Mouse (Mus musculus) lung, postnatal 14 days (tissue): ENCODE measurements around the gene Col1a1.

Experiments
- DNase-seq: peaks from one replicate; pipeline ENCODE4 v3.0.0; 2021

Col1a1 gene

GRCm38 (mm10) chr11:94978178-94978915 is 42.3 kb downstream of the Col1a1 start:
- no peak for DNase-seq

GRCm38 (mm10) chr11:94978947-94979346 is 42.9 kb downstream of the Col1a1 start:
- DNase-seq = peak; percentile 98

- no peak for DNase-seq
These were observed 43.6 kb downstream of the Col1a1 start for GRCm38 (mm10) chr11:94979462-94980179.

GRCm38 (mm10) chr11:94985140-94985539 is 49.1 kb downstream of the Col1a1 start:
- DNase-seq = no peak

- no peak for DNase-seq
These were observed 49.8 kb downstream of the Col1a1 start for GRCm38 (mm10) chr11:94985822-94986221.

- DNase-seq = no peak
These were observed 50.4 kb downstream of the Col1a1 start for GRCm38 (mm10) chr11:94986435-94986834.

DNA sequence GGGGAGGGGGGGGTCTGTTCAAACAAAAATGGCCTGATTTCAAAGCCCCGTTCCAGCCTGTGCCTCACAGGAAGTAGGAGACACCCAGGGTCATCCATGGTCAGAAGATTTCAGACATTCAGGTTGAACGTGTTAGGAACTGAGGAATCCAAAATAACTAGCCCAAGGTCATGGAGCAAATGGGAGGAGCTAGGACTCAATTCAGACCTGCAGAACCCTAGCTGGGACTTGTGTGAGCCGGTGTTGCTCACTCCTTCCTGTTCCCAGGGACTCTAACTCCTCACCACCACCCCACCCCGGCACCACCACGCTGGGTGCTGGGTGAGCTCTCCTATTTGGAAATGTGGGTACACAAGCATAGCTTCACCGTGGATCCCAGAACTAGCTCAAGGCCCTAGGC is 51.3 kb downstream of the Col1a1 start:
- DNase-seq = no peak

- DNase-seq = no peak
These were observed 51.8 kb downstream of the Col1a1 start for GRCm38 (mm10) chr11:94987851-94988250.

DNA sequence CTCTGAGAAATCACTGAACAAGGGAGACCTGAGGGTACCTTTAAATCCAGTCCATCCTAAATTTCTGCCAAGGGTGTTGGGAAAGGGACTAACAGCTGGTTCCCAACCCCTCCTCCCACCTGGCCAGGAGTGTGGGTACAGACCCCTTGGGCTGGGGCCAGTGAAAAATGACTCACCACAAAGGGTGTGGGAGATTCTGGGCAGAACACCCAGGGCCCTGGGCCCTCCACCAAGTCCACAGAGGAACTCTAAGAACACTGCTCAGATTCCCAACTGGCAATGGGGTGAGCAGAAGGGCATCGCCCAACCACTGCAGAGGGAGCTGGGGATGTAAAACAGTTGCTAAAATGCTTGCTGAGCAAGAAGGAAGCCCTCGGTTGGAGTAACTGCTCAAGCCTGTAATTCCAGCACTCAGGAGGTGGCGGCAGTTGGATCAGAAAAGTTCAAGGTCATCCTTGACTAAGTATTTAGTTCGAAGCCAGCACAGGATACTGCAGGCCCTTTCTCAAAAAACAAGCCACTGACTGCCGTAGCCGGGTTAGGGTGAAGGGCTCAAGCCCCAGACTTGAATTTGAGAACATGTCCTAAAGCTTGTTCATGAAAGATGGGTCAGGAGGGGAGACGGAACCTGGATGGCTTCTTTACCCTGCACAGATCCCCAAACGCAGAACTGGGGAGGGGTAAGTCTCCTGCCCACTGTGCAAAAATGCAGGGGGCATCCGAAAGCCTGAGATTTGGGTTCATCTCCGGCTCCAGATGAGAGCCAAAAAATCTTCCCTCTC is 52.9 kb downstream of the Col1a1 start:
- peak; percentile 50 for DNase-seq

GRCm38 (mm10) chr11:94989562-94990017 is 53.6 kb downstream of the Col1a1 start:
- peak; percentile 81 for DNase-seq

DNA sequence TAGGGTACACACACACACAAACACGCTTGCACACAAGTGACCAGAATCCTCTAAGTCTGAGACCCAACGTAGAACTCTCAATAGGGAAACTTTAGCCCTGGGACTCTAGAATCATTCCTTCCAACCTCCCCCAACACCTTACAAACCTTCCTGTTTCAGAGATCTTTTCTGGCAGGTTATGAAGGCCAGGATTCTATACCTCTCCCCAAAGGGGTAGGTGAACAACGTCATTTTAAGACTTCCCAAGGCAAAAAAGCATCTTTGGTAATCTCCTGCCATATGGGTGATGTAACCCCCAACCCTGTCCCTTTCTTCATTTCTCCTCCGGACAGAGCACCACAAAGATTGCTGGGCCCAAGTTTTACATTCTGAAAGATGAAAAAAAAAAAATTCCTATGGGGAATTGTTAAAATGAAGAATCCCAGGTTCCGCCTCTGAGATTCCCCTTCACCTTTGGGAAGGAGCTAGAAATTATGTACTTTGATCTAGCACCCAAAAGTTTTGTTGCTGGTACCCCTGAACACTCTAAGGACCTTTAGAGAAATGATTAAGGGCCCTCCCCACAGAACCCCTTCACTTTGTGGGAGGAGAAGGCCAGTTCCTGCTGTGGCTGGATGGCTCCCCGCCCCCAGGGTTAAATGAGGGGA is 54.2 kb downstream of the Col1a1 start:
- DNase-seq = no peak

DNA sequence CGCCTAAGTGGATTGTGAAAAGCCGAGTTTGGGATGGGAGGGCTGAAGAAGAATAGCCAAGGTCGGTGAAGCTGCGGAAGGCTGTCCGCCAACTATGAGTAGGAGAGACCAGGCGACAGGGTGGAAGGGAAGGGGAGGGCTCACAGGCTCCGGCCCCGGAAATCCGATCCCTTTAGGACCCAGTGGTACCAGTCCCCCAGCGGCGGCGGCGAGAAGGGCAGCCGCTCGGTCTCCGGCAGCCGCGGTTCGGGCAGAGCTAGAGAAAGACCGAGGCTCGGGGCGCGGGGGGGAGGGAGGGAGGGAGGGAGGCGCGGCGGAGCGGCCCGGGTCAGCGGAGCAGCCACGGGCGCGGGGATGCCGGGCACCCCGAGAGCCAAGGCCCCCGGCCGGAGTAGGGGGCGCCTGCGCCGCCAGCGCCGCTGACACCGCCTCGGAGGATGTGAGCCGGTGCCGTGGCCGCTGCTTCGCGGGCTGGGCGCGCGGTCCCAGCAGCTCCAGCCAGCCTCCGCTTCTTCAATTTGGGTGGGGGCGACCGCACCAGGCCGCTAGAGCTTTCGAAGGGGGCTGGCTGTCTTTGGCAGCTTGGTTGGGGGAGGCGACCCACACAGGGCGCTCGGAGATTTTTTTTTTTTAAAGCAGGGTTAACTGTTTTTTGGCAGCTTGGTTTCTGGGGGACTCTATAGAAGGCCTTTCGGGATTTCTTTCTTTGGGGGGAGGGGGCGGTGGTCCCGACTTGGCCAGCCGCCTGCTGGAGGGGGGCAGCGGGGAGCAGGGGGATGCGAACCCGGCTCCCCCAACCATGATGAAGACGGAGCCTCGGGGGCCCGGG is 54.9 kb downstream of the Col1a1 start, which contains the start of gene Ppp1r9b:
TSS of gene Ppp1r9b (plus strand) at position 287 of the 829 bp plus-strand sequence.
- DNase-seq = peak; percentile 95

DNA sequence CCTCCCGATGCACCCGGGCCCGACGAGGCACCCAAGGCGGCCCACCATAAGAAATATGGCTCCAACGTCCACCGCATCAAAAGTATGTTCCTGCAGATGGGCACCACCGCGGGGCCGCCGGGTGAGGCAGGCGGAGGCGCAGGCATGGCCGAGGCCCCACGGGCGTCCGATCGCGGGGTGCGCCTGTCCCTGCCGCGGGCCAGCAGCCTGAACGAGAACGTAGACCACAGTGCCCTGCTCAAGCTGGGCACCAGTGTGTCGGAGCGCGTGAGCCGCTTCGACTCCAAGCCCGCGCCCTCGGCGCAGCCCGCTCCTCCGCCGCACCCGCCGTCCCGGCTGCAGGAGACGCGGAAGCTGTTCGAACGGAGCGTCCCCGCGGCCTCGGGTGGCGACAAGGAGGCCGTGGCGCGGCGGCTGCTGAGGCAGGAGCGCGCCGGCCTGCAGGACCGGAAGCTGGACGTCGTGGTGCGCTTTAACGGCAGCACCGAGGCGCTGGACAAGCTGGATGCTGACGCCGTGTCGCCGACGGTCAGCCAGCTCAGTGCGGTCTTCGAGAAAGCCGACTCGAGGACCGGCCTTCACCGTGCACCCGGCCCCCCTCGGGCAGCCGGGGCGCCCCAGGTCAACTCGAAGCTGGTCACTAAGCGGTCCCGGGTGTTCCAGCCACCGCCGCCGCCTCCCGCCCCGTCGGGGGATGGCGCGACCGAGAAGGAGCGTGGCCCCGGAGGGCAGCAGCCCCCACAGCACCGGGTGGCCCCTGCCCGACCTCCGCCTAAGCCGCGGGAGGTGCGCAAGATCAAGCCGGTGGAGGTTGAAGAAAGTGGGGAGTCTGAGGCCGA is 55.8 kb downstream of the Col1a1 start:
- DNase-seq = peak; percentile 63

GRCm38 (mm10) chr11:94992480-94992753 is 56.4 kb downstream of the Col1a1 start:
- no peak for DNase-seq

DNA sequence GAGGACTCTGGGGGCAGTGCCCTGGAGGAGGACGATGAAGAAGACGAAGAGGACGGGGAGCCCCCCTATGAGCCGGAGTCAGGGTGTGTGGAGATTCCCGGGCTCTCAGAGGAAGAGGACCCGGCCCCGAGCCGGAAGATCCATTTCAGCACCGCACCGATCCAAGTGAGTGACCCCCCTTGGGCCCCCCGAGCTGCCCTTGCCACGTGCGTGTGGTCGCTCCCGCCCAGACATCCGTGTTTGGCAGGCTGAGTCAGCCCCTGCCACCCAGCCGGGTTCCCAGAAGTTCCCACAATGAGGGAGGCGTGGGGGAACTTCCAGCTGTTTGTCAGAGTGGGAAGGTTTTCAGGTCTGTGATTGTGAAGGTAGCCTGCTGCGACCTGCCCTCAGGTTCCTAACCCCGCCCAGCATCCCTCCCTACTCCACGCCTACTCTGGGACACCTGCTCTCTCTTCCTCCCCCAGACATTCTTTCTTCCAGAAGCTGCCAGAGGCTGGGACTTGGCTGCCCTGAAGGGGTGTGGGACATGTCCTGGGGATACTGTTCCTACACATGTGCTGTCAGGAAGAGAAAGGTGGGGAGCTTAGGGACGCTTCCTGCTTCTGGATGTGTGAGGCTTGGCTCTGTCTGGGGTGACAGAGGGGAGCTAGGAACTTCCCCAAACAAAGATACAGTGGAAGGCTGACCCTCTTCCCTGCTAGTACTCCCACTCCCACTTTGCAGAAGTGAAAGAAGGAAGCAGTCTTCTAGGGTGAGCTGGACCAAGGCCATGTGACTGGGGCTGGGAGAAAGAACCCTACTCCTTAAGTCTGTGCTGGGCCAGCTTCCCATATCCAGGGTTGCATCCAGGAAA is 57.0 kb downstream of the Col1a1 start:
- DNase-seq = peak; percentile 57

DNA sequence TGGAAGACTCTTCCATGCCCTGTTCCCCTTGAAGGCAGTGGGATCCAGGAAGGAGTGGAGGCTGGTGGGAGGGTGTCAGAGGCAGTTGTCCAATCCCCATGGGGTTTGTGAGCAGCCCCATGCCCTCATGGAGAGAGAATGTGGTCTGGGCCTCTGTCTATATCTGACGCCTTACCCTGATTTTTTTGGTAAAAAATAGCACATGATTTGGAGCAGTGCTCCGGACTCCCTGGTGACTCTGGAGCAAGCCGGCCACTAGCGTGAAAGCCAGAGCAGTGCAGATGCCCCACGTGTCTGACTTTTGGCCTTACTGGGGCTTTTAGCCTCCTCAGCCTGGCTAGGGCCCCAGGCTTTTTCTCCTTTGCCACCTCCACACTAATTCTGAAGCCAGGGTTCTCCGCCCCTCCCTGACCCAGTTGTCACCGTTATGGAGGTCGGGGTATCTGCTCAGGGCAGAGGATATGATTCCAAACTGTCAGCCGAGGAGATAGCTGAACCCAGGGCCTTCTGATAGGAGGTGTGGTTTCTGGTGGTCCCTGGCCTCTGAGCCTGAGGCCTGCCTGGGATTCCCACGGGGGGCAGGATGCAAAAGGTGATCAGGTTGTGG is 58.3 kb downstream of the Col1a1 start:
- DNase-seq = no peak

DNA sequence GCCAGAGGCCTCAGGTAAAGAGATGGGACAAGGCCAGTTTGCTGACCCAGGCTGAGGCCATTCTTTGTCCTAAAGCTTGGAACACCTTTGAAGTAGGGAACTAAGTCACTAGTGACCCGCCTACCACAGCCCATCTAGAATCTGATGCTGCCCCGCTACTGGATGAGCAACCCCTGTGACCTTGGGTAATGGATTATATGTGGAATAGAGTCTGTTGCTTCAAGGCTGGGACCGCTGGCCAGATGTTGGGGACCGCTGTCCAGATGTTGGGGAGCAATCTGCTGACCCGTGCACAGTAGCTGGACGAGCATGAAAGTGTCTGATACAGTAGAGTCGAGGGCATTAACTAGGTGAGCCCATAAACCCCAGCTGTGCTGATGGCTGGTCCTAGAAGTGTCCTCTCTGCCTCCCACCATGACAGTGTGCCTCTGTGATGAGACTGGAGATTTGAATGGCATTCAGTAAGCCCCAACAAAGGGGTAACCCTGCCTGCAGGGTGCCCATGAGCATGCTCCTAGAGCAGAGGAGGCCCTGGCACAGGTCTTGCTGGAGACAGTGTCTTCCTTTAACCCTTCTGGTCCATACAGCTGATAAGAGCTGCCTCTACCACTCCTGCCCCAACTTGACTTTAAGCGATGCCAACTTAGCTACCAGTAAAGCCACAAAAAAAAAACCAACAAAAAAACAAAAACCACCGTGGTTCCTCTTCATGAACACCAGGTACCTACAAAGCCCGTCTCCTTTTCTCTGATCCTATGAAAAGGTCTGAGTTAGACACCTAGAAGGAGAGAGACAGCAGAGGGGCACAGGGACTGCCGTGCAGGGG is 59.1 kb downstream of the Col1a1 start:
- no peak for DNase-seq

- DNase-seq = no peak
These were observed 60.1 kb downstream of the Col1a1 start for GRCm38 (mm10) chr11:94996101-94996500.

DNA sequence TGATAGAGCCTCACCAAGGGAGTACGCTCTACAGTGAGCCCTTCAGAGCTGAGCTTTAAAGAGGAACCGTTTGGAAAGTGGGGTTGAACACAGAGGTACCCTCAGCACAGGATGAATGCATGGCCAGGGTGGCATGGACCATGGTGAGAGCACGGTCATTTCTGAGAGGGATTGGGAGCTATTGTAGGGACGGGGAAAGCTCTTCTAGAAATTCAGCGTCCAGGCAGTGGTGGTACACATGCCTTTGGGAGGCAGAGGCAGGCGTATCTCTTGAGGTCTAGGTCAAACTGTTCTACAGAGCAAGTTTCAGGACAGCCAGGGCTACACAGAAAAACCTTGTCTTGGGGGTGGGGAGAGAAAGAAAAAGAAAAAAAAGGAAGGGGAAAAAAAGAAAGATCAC is 61.0 kb downstream of the Col1a1 start:
- DNase-seq = no peak
